Comparison of ENCODE assay signal across 1 mouse cellular context in genomic region chr11:59847131-59847530, GRCm38 (mm10).
TF ChIP-seq lines count a peak whose summit lies in the region.

No protein-coding gene starts in this region.

TF ChIP-seq in MEL, 35 proteins besides CTCF, POLR2A, EP300 and RAD21 (continued from another document):
- TF ChIP-seq MEF2A (IDR thresholded peaks at IDR 0.05; ENCODE audit: extremely low read depth, insufficient replicate concordance, low read depth, low read length, poor library complexity, severe bottlenecking) (no peak), GABPA (IDR thresholded peaks at IDR 0.05; ENCODE audit: low read depth, low read length) (no peak)
